Mouse (Mus musculus): ENCODE measurements around the gene Srgap3.

GRCm38 (mm10) chr6:112934501-112934900 is 12.6 kb downstream of the Srgap3 start:
- TF ChIP-seq CTCF (IDR thresholded peaks at IDR 0.05; ENCODE audit: insufficient read depth, low read depth, low read length) (no peak), POLR2A (IDR thresholded peaks at IDR 0.05; ENCODE audit: insufficient read depth, low read depth, low read length) (no peak)
